9 mouse cellular contexts compared by ENCODE assay signal in genomic region chr2:167630421-167630820, GRCm38 (mm10). TPM values are rescaled to one million over a fixed set of nuclear protein-coding genes. Genes with fewer than 3 reads are reported as not detected.
DNase-seq lines count a peak whose midpoint lies in the region; ATAC-seq and TF ChIP-seq lines count a peak whose summit lies in the region.
"Had no signal": no experiment of that assay in that cellular context is flagged by ENCODE, and none has a peak within 500 bp of the region (broad histone marks: within the 10 kb centered on the region; RNA-seq: fewer than 3 reads in every experiment).

No protein-coding gene starts in this region.

- H3K9me3 ChIP-seq in heart, embryonic 10.5 days, result no peaks in the 10 kb centered on the region
- H3K9me3 ChIP-seq in G1E (replicated peaks), result no peaks in the 10 kb centered on the region
- no peaks in the 10 kb centered on the region for H3K9me3 ChIP-seq in hindbrain, embryonic 10.5 days
- no peaks in the 10 kb centered on the region for H3K9me3 ChIP-seq in midbrain, embryonic 10.5 days (replicated peaks)

- peak overlapping the region; percentile 95 for H3K4me3 ChIP-seq in heart, embryonic 10.5 days
- H3K4me3 ChIP-seq in G1E (ENCODE audit: low read depth, low read length), result peak overlapping the region; percentile 88
- H3K4me3 ChIP-seq in hindbrain, embryonic 10.5 days, result peak overlapping the region; percentile 97
- peak overlapping the region; percentile 99 for H3K4me3 ChIP-seq in midbrain, embryonic 10.5 days

- DNase-seq in heart, embryonic 10.5 days (ENCODE audit: low spot score), result no peak
- no peak for DNase-seq in heart, postnatal 14 days
- DNase-seq in G1E (ENCODE audit: low spot score), result no peak
- DNase-seq in hindbrain, embryonic 10.5 days (ENCODE audit: low spot score), result no peak
- no peak for DNase-seq in midbrain, embryonic 10.5 days (ENCODE audit: low spot score)
- DNase-seq in layer of hippocampus, adult 9-11 months, result no peak
- no peak for DNase-seq in frontal cortex, postnatal 25 days (ENCODE audit: low spot score in 2 of 2)

- no peaks in the 10 kb centered on the region for H3K27me3 ChIP-seq in heart, embryonic 10.5 days (ENCODE audit: insufficient read depth, poor library complexity, severe bottlenecking)
- no peaks in the 10 kb centered on the region for H3K27me3 ChIP-seq in G1E (ENCODE audit: insufficient read depth, low read length)
- no peaks in the 10 kb centered on the region for H3K27me3 ChIP-seq in hindbrain, embryonic 10.5 days (ENCODE audit: insufficient read depth, poor library complexity, severe bottlenecking)
- H3K27me3 ChIP-seq in midbrain, embryonic 10.5 days (ENCODE audit: low read depth, poor library complexity, severe bottlenecking), result no peaks in the 10 kb centered on the region

- ATAC-seq in G1E (ENCODE audit: extremely low read depth, insufficient number of reproducible peaks, low FRiP score, poor library complexity, severe bottlenecking), result no peak
- ATAC-seq in granulocyte monocyte progenitor cell, adult 5-6 weeks (replicated peaks; ENCODE audit: poor library complexity, severe bottlenecking), result no peak

- intact Hi-C loops in heart, postnatal 14 days (cut with DNase I), result no loop called here

- TF ChIP-seq CTCF in G1E (IDR thresholded peaks at IDR 0.05; ENCODE audit: low read depth, low read length), result no peak

- H3K36me3 ChIP-seq in heart, embryonic 10.5 days, result peaks cover 23% of the 10 kb centered on the region
- H3K36me3 ChIP-seq in G1E (replicated peaks), result peaks cover 50% of the 10 kb centered on the region
- peaks cover 28% of the 10 kb centered on the region for H3K36me3 ChIP-seq in hindbrain, embryonic 10.5 days
- H3K36me3 ChIP-seq in midbrain, embryonic 10.5 days, result peaks cover 38% of the 10 kb centered on the region

- H3K27ac ChIP-seq in heart, embryonic 10.5 days, result peak overlapping the region; percentile 100
- H3K27ac ChIP-seq in hindbrain, embryonic 10.5 days, result peak overlapping the region; percentile 99
- peak overlapping the region; percentile 98 for H3K27ac ChIP-seq in midbrain, embryonic 10.5 days (replicated peaks)

- WGBS in heart, embryonic 10.5 days, result 62% methylated on average over 5 of the region's 5 CpGs
- WGBS in hindbrain, embryonic 10.5 days, result 80% methylated on average over 5 of the region's 5 CpGs
- 86% methylated on average over 5 of the region's 5 CpGs for WGBS in midbrain, embryonic 10.5 days

- peaks cover 76% of the 10 kb centered on the region for H3K4me1 ChIP-seq in heart, embryonic 10.5 days
- peaks cover 81% of the 10 kb centered on the region for H3K4me1 ChIP-seq in G1E (ENCODE audit: insufficient read depth, low read depth, low read length)
- H3K4me1 ChIP-seq in hindbrain, embryonic 10.5 days (replicated peaks), result peaks cover 73% of the 10 kb centered on the region
- peaks cover 83% of the 10 kb centered on the region for H3K4me1 ChIP-seq in midbrain, embryonic 10.5 days

RNA-seq across cellular contexts. Expression of gene Ube2v1, which starts 1.5 kb away (rescaled TPM):
- 312 and 332 TPM in 2 replicates for polyA plus RNA-seq in heart, embryonic 10.5 days (2016; fragmentation: Nextera tagmentation; extraction: Ambion mirVana)
- 100 to 1,000 TPM in 1 of 2 experiments, 10 to 100 TPM in 1; 93.8 to 102 TPM for total RNA-seq in heart, postnatal 14 days (2021)
- total RNA-seq in G1E (2014; fragmentation: Nextera tagmentation) (149 and 162 TPM in 2 replicates), G1E (2017) (81.3 and 83.9 TPM in 2 replicates)
- polyA plus RNA-seq in G1E (2012), result 197 and 203 TPM in 2 replicates
- 385 and 396 TPM in 2 replicates for polyA plus RNA-seq in hindbrain, embryonic 10.5 days (2016; fragmentation: Nextera tagmentation; extraction: Ambion mirVana)
- 410 and 413 TPM in 2 replicates for polyA plus RNA-seq in midbrain, embryonic 10.5 days (2016; fragmentation: Nextera tagmentation; extraction: Ambion mirVana)
- 112 and 155 TPM in 2 replicates for total RNA-seq in granulocyte monocyte progenitor cell, adult 5-6 weeks (2014; fragmentation: Nextera tagmentation)
- total RNA-seq in granulocyte monocyte progenitor cell, adult 5-6 weeks (2017), result 49.7 and 50.5 TPM in 2 replicates

RNA-seq across cellular contexts. Expression of gene Gm20431, which starts 30.9 kb away (rescaled TPM):
- polyA plus RNA-seq in heart, embryonic 10.5 days (2016; fragmentation: Nextera tagmentation; extraction: Ambion mirVana), result 0.36 and 3.9 TPM in 2 replicates
- total RNA-seq in heart, postnatal 14 days (2021), result 10 to 100 TPM; 20.3 to 22.8 TPM
- 6.2 and 8.1 TPM in 2 replicates for total RNA-seq in G1E (2014; fragmentation: Nextera tagmentation)
- 0.11 TPM in 1 of 2 replicates, not detected in the other for total RNA-seq in G1E (2017)
- not detected in 2 replicates for polyA plus RNA-seq in G1E (2012)
- 4.1 and 6.7 TPM in 2 replicates for polyA plus RNA-seq in hindbrain, embryonic 10.5 days (2016; fragmentation: Nextera tagmentation; extraction: Ambion mirVana)
- 2.4 and 3.6 TPM in 2 replicates for polyA plus RNA-seq in midbrain, embryonic 10.5 days (2016; fragmentation: Nextera tagmentation; extraction: Ambion mirVana)
- total RNA-seq in granulocyte monocyte progenitor cell, adult 5-6 weeks (2014; fragmentation: Nextera tagmentation), result 4.6 and 11.6 TPM in 2 replicates
- not detected in 2 replicates for total RNA-seq in granulocyte monocyte progenitor cell, adult 5-6 weeks (2017)
- polyA plus RNA-seq: urinary bladder, adult 2 months had no signal

RNA-seq across cellular contexts. Expression of gene Cebpb, which starts 58.3 kb away (rescaled TPM):
- 4.2 TPM in 2 replicates for polyA plus RNA-seq in heart, embryonic 10.5 days (2016; fragmentation: Nextera tagmentation; extraction: Ambion mirVana)
- total RNA-seq in heart, postnatal 14 days (2021), result 100 to 1,000 TPM; 108 to 124 TPM
- 10.5 and 12.5 TPM in 2 replicates for total RNA-seq in G1E (2014; fragmentation: Nextera tagmentation)
- 12.9 and 33.6 TPM in 2 replicates for total RNA-seq in G1E (2017)
- 61.6 and 87.9 TPM in 2 replicates for polyA plus RNA-seq in G1E (2012)
- 1.1 and 1.5 TPM in 2 replicates for polyA plus RNA-seq in hindbrain, embryonic 10.5 days (2016; fragmentation: Nextera tagmentation; extraction: Ambion mirVana)
- polyA plus RNA-seq in midbrain, embryonic 10.5 days (2016; fragmentation: Nextera tagmentation; extraction: Ambion mirVana), result 0.30 and 0.48 TPM in 2 replicates
- total RNA-seq in granulocyte monocyte progenitor cell, adult 5-6 weeks (2014; fragmentation: Nextera tagmentation), result 11.8 and 15.7 TPM in 2 replicates
- total RNA-seq in granulocyte monocyte progenitor cell, adult 5-6 weeks (2017), result 17.8 and 27.5 TPM in 2 replicates

RNA-seq across cellular contexts. Expression of gene Tmem189, which starts 59.2 kb away (rescaled TPM):
- 47.7 and 53.8 TPM in 2 replicates for polyA plus RNA-seq in heart, embryonic 10.5 days (2016; fragmentation: Nextera tagmentation; extraction: Ambion mirVana)
- 10 to 100 TPM; 35.0 to 35.2 TPM for total RNA-seq in heart, postnatal 14 days (2021)
- total RNA-seq in G1E (2014; fragmentation: Nextera tagmentation), result 14.1 and 20.1 TPM in 2 replicates
- total RNA-seq in G1E (2017), result 17.5 and 18.3 TPM in 2 replicates
- polyA plus RNA-seq in G1E (2012), result 36.9 and 38.8 TPM in 2 replicates
- 41.2 and 43.8 TPM in 2 replicates for polyA plus RNA-seq in hindbrain, embryonic 10.5 days (2016; fragmentation: Nextera tagmentation; extraction: Ambion mirVana)
- polyA plus RNA-seq in midbrain, embryonic 10.5 days (2016; fragmentation: Nextera tagmentation; extraction: Ambion mirVana), result 35.7 and 35.8 TPM in 2 replicates
- total RNA-seq in granulocyte monocyte progenitor cell, adult 5-6 weeks (2014; fragmentation: Nextera tagmentation), result 24.7 and 28.9 TPM in 2 replicates
- total RNA-seq in granulocyte monocyte progenitor cell, adult 5-6 weeks (2017), result 13.4 and 13.6 TPM in 2 replicates

Comparison
In these comparisons a context has a peak if more than half of its experiments do, and no peak if none do; other contexts are left out.
1. RNA of gene Cebpb, which starts 58.3 kb away (polyA plus RNA-seq): 61.6 to 87.9 TPM in G1E; 4.2 TPM in heart, embryonic 10.5 days, 1.1 to 1.5 TPM in hindbrain, embryonic 10.5 days and 0.30 to 0.48 TPM in midbrain, embryonic 10.5 days; every median in the first group is over 10 times any median in the second.
2. Peak in every context shown above with its lines, with median percentiles within 50 percentile points of each other: H3K27ac ChIP-seq and H3K4me3 ChIP-seq.